Mouse (Mus musculus): ENCODE measurements around the gene Coq7.

Gene Coq7

DNA sequence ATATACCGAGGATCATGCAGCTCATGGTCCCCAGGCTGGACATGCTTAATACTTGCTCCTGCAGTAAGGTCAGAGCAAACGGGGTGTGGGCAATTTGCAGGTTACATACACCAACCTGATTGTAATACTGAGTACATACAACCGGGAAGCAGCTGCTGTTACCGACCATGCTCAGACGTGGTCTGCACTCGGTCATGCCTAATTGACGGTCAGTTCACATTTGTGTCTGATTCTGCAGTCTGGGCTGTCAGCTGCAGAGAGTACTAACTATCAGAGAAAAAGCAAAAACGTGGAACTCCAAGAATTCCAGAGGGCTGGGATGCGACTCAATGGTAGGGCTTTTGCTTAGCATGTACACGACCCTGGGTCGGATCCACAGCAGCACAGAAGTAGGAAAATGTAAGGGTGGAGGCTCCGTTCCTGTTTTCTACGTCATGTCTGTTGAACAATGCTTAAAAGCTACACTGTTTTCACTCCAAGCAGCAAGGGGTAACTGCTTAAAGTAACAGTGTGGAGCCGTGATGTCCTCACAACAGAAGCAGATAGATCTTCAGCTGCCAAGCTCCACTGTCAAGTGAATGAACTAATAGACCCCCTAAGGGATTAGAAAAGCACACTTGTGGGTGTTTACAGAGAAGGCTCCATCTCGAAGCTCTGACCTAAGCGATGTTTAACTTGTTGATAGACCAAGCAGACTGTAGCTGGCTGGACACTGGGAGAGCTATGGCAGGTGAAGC, 71.6 kb downstream of the Coq7 start:
- no peak for DNase-seq (ENCODE audit: low spot score in 2 of 2)

Measured in urinary bladder, postnatal 4 days (tissue).